Comparison of ENCODE assay signal across 8 mouse cellular contexts in genomic region chr14:24544057-24544456, GRCm38 (mm10). TPM values are rescaled to one million over a fixed set of nuclear protein-coding genes. Genes with fewer than 3 reads are reported as not detected.
DNase-seq lines count a peak whose midpoint lies in the region; ATAC-seq and TF ChIP-seq lines count a peak whose summit lies in the region.

No protein-coding gene starts in this region.

- H3K27me3 ChIP-seq in liver, postnatal 0 days (ENCODE audit: insufficient read depth, low read length) = no peaks in the 10 kb centered on the region
- H3K27me3 ChIP-seq in forebrain, postnatal 0 days (ENCODE audit: insufficient read depth, low read length) = no peaks in the 10 kb centered on the region

- TF ChIP-seq CTCF in liver, postnatal 0 days (IDR thresholded peaks at IDR 0.05; ENCODE audit: low read depth) = peak; percentile 48
- peak; percentile 58 for TF ChIP-seq CTCF in forebrain, postnatal 0 days (IDR thresholded peaks at IDR 0.05; ENCODE audit: low read depth)

- no peak overlapping the region for H3K4me3 ChIP-seq in liver, postnatal 0 days (ENCODE audit: low read depth, low read length)
- no peak overlapping the region for H3K4me3 ChIP-seq in forebrain, postnatal 0 days (ENCODE audit: low read depth, low read length)

- DNase-seq in frontal cortex, postnatal 25 days (ENCODE audit: low spot score in 2 of 2) = peak; percentile 9 to 20
- DNase-seq in frontal cortex, postnatal 10 days (ENCODE audit: low spot score in 2 of 2) = no peak
- DNase-seq in liver, postnatal 0 days = no peak
- DNase-seq in liver (no peak), NIH3T3 (ENCODE audit: low read depth) (peak; percentile 50)
- peak; percentile 44 for DNase-seq in forebrain, postnatal 0 days
- peak; percentile 30 to 44 for DNase-seq in urinary bladder, postnatal 36 days (ENCODE audit: low spot score in 2 of 2)
- DNase-seq in spleen, adult 18-20 months = no peak

- H3K9me3 ChIP-seq in liver, postnatal 0 days (ENCODE audit: low read length) = no peaks in the 10 kb centered on the region; the same call in 1 of the 2 replicates
- no peaks in the 10 kb centered on the region for H3K9me3 ChIP-seq in forebrain, postnatal 0 days (ENCODE audit: low read length)

- H3K9ac ChIP-seq in liver, postnatal 0 days (replicated peaks) = no peak overlapping the region
- no peak overlapping the region for H3K9ac ChIP-seq in forebrain, postnatal 0 days

- no peak overlapping the region for H3K27ac ChIP-seq in liver, postnatal 0 days (ENCODE audit: low read depth)
- no peak overlapping the region for H3K27ac ChIP-seq in forebrain, postnatal 0 days (ENCODE audit: low read depth, low read length)

- H3K4me1 ChIP-seq in liver, postnatal 0 days (ENCODE audit: insufficient read depth) = peaks cover 3% of the 10 kb centered on the region; the same call in 1 of the 2 replicates
- H3K4me1 ChIP-seq in forebrain, postnatal 0 days (ENCODE audit: insufficient read depth) = no peaks in the 10 kb centered on the region

- ATAC-seq in liver, postnatal 0 days = no peak
- no peak for ATAC-seq in forebrain, postnatal 0 days

- H3K36me3 ChIP-seq in liver, postnatal 0 days (replicated peaks; ENCODE audit: insufficient read depth, low read length) = no peaks in the 10 kb centered on the region
- H3K36me3 ChIP-seq in forebrain, postnatal 0 days (ENCODE audit: insufficient read depth) = no peaks in the 10 kb centered on the region

- no peak for TF ChIP-seq EP300 in liver, postnatal 0 days (IDR thresholded peaks at IDR 0.05; ENCODE audit: low read depth)

- WGBS in liver, postnatal 0 days (ENCODE audit: insufficient replicate concordance) = 31% methylated on average over 2 of the region's 2 CpGs
- WGBS in forebrain, postnatal 0 days = 23% methylated on average over 2 of the region's 2 CpGs

- no peak overlapping the region for H3K4me2 ChIP-seq in liver, postnatal 0 days (ENCODE audit: low read depth, low read length)
- H3K4me2 ChIP-seq in forebrain, postnatal 0 days (ENCODE audit: low read depth) = no peak overlapping the region

RNA-seq across cellular contexts. Expression of gene Rps24, which starts 57.1 kb away (rescaled TPM):
- polyA plus RNA-seq in liver, postnatal 0 days (2015; fragmentation: Nextera tagmentation; extraction: Ambion mirVana) = 613 and 662 TPM in 2 replicates
- total RNA-seq in forebrain, postnatal 0 days (2014; rRNA removed) = 1,310 and 1,631 TPM in 2 replicates
- polyA plus RNA-seq in forebrain, postnatal 0 days (2015; fragmentation: Nextera tagmentation; extraction: Ambion mirVana) = 795 and 979 TPM in 2 replicates

RNA-seq across cellular contexts. Expression of gene Polr3a, which starts 57.2 kb away (rescaled TPM):
- polyA plus RNA-seq in liver, postnatal 0 days (2015; fragmentation: Nextera tagmentation; extraction: Ambion mirVana) = 3.9 and 5.2 TPM in 2 replicates
- total RNA-seq in forebrain, postnatal 0 days (2014; rRNA removed) = 19.5 and 29.9 TPM in 2 replicates
- 8.1 and 13.4 TPM in 2 replicates for polyA plus RNA-seq in forebrain, postnatal 0 days (2015; fragmentation: Nextera tagmentation; extraction: Ambion mirVana)

Comparison
In these comparisons a context has a peak if more than half of its experiments do, and no peak if none do; other contexts are left out.
1. DNase-seq: peak in frontal cortex, postnatal 25 days (2 of 2), NIH3T3 (single experiment), forebrain, postnatal 0 days (single experiment) and urinary bladder, postnatal 36 days (2 of 2); none in frontal cortex, postnatal 10 days (0 of 2), liver, postnatal 0 days (single experiment), liver (single experiment) and spleen, adult 18-20 months (0 of 2).